Mouse (Mus musculus) intestine, postnatal 0 days (tissue): ENCODE measurements around the gene Fto. TPM values are rescaled to one million over a fixed set of nuclear protein-coding genes. Genes with fewer than 3 reads are reported as not detected.

Experiments used
- ATAC-seq: fragments of 200-750 bp; cut with Nextera tagmentation; 2 replicates; pipeline ENCODE4 v1.8.0; 2017; ENCODE audit warnings: mild to moderate bottlenecking, moderate TSS enrichment, moderate library complexity
- H3K27ac ChIP-seq: fragments of 300-500 bp; sonication (generic); 2 replicates; pipeline ENCODE4 v1.5.1; 2014; ENCODE audit warnings: mild to moderate bottlenecking, low read depth, low read length, moderate library complexity
- H3K27me3 ChIP-seq: fragments of 300-500 bp; sonication (generic); replicated peaks from 2 replicates; pipeline ENCODE4 v1.6.1; 2014; ENCODE audit warnings: low read length, mixed read lengths; ENCODE audit not compliant: control insufficient read depth, insufficient read depth
- H3K36me3 ChIP-seq: fragments of 300-500 bp; sonication (generic); 2 replicates; pipeline ENCODE4 v1.6.1; 2014; ENCODE audit warnings: mild to moderate bottlenecking, moderate library complexity; ENCODE audit not compliant: control insufficient read depth, insufficient read depth
- H3K4me1 ChIP-seq: fragments of 300-500 bp; sonication (generic); replicated peaks from 2 replicates; pipeline ENCODE4 v1.6.1; 2014; ENCODE audit warnings: antibody characterized with exemption, low read length, mixed read lengths; ENCODE audit not compliant: control insufficient read depth, insufficient read depth
- H3K4me2 ChIP-seq: fragments of 300-500 bp; sonication (generic); replicated peaks from 2 replicates; pipeline ENCODE4 v1.6.1; 2014; ENCODE audit warnings: low read depth, mild to moderate bottlenecking, moderate library complexity
- H3K4me3 ChIP-seq: fragments of 300-500 bp; sonication (generic); 2 replicates; pipeline ENCODE4 v1.5.1; 2014; ENCODE audit warnings: low read depth, low read length
- H3K9ac ChIP-seq: fragments of 300-500 bp; sonication (generic); 2 replicates; pipeline ENCODE4 v1.6.1; 2014; ENCODE audit warnings: mild to moderate bottlenecking, low read depth, low read length
- H3K9me3 ChIP-seq: fragments of 300-500 bp; sonication (generic); 2 replicates; pipeline ENCODE4 v1.6.1; 2016; ENCODE audit warnings: mixed run types; ENCODE audit not compliant: control insufficient read depth
- CTCF ChIP-seq: sonication (generic); IDR thresholded peaks from 2 replicates; pipeline ENCODE4 v1.5.1; 2016; ENCODE audit warnings: low read depth, mild to moderate bottlenecking, control low read depth, antibody characterized with exemption, moderate library complexity
- WGBS: fragments of 180-500 bp; shearing (Covaris S2); extraction: QIAGEN DNeasy Blood & Tissue Kit; methylation state at CpG from one replicate; pipeline ENCODE4 v1.1.7; 2014; 5-methylcytosine and 5-hydroxymethylcytosine counted together
- polyA plus RNA-seq: library from polyadenylated mRNA; unstranded; fragments of >200 nt; fragmentation: Nextera tagmentation; extraction: Ambion mirVana; gene quantifications from 2 replicates; pipeline ENCODE4 v1.2.1, GENCODE M21; 2015

The Fto gene
- polyA plus RNA-seq, 1 experiment from 2014 or later: 21.7 TPM

- TF ChIP-seq CTCF: no peak
- no peak for ATAC-seq
- H3K9ac ChIP-seq: no peak overlapping the region
- no peaks in the 10 kb centered on the region for H3K27me3 ChIP-seq
- WGBS: 79% methylated on average over 5 of the region's 5 CpGs
- H3K4me3 ChIP-seq: no peak overlapping the region
- H3K4me1 ChIP-seq: no peaks in the 10 kb centered on the region
- H3K36me3 ChIP-seq: no peaks in the 10 kb centered on the region
- no peak overlapping the region for H3K4me2 ChIP-seq
- no peak overlapping the region for H3K27ac ChIP-seq
- no peaks in the 10 kb centered on the region for H3K9me3 ChIP-seq
Observed at GRCm38 (mm10) chr8:91358016-91358415, 44.7 kb downstream of the Fto start.

DNA sequence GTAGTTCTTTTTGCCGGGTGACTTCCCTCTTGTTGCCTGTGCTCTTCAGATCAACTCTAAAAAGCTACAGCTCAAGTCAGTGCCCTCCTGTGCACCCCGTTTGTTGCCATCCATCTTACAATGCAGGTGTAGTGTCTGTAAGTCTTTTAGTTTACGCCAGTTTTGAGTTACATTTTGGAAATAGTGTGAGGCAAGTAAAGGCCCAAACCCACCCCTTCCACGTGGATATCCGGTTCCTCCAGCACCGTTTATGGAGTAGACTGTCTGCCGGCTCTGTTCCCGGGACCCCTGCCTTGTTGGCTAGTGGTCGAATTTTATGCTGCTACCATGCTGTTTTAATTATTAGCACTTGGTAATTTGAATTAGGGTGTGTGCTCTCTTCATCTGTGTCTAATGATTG lies 46.2 kb downstream of the Fto start:
- 89% methylated on average over 9 of the region's 9 CpGs for WGBS
- Histone ChIP-seq H3K9me3 (no peaks in the 10 kb centered on the region), H3K4me1 (no peaks in the 10 kb centered on the region), H3K9ac (no peak overlapping the region), H3K27ac (no peak overlapping the region), H3K4me3 (no peak overlapping the region), H3K4me2 (no peak overlapping the region), H3K36me3 (no peaks in the 10 kb centered on the region), H3K27me3 (no peaks in the 10 kb centered on the region)
- TF ChIP-seq CTCF: no peak
- no peak for ATAC-seq

DNA sequence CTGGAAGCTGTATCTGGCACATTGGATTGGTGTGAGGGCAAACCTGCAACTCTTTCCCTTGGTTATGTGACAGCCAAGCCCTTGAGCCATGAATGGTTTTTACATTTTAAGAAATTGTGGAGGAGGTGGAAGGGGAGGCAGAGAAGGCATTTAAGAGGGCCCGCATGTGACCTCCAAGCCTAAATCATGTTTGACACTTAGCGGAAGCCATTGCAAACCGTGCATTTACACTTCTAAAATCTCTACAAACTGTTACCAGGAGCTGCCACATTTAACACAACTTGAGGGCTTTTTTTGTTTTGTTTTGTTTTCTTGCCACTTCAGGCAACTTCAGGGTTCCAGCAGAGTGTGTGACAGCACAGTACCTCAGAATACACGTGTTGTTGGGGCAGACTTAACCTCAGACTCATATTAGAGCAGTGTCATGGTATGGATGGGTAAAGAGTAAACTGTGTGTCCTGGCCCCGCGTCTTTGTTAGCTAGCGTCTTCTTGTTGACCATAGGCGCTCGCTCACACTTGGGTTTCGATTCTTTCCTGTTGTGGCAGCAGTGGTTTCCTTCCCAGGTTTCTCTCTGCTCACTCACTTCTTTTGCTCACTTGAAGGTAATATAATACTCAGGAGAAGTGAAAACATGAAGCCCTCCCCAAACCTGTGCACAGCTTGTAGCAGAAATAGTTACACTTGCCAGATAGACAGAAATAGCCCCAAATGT lies 47.5 kb downstream of the Fto start:
- 88% methylated on average over 10 of the region's 10 CpGs for WGBS
- H3K36me3 ChIP-seq: no peaks in the 10 kb centered on the region
- TF ChIP-seq CTCF: no peak
- H3K4me1 ChIP-seq: no peaks in the 10 kb centered on the region
- no peak for ATAC-seq
- no peaks in the 10 kb centered on the region for H3K27me3 ChIP-seq
- no peak overlapping the region for H3K27ac ChIP-seq
- H3K4me2 ChIP-seq: no peak overlapping the region
- H3K4me3 ChIP-seq: no peak overlapping the region
- no peak overlapping the region for H3K9ac ChIP-seq
- no peaks in the 10 kb centered on the region for H3K9me3 ChIP-seq

GRCm38 (mm10) chr8:91363272-91363860 lies 50.0 kb downstream of the Fto start:
- 89% methylated on average over 10 of the region's 10 CpGs for WGBS
- no peak overlapping the region for H3K4me2 ChIP-seq
- no peaks in the 10 kb centered on the region for H3K36me3 ChIP-seq
- ATAC-seq: no peak
- H3K9me3 ChIP-seq: no peaks in the 10 kb centered on the region
- no peaks in the 10 kb centered on the region for H3K4me1 ChIP-seq
- H3K27me3 ChIP-seq: no peaks in the 10 kb centered on the region
- peak; percentile 33 for TF ChIP-seq CTCF
- H3K9ac ChIP-seq: no peak overlapping the region
- H3K4me3 ChIP-seq: no peak overlapping the region
- H3K27ac ChIP-seq: no peak overlapping the region

DNA sequence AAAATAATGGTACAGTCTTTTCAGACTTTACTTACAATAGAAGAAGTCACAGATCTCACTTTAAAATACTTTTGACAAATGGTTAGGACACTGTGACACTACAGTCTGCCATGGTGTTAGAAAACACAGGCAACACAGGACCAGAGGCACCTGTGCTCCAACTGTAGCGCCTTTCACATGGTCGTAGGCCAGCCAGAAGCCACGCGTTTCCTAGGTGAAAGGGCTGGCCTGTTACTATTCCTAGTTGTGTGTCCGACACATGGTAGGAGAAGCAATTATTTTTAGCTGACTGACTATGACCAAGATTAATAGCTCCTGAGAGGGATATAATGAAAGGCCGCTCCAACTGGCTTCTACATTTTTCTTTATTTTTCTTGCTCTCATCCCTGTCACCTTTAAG lies 50.9 kb downstream of the Fto start:
- Histone ChIP-seq H3K27ac (no peak overlapping the region), H3K27me3 (no peaks in the 10 kb centered on the region), H3K9me3 (no peaks in the 10 kb centered on the region), H3K36me3 (no peaks in the 10 kb centered on the region), H3K4me3 (no peak overlapping the region), H3K4me2 (no peak overlapping the region), H3K9ac (no peak overlapping the region), H3K4me1 (no peaks in the 10 kb centered on the region)
- no peak for TF ChIP-seq CTCF
- no peak for ATAC-seq
- 90% methylated on average over 6 of the region's 6 CpGs for WGBS

- no peak overlapping the region for H3K9ac ChIP-seq
- no peak overlapping the region for H3K27ac ChIP-seq
- no peaks in the 10 kb centered on the region for H3K36me3 ChIP-seq
- no peaks in the 10 kb centered on the region for H3K4me1 ChIP-seq
- no peaks in the 10 kb centered on the region for H3K27me3 ChIP-seq
- no peak for TF ChIP-seq CTCF
- H3K4me2 ChIP-seq: no peak overlapping the region
- ATAC-seq: no peak
- no peak overlapping the region for H3K4me3 ChIP-seq
- H3K9me3 ChIP-seq: no peaks in the 10 kb centered on the region
Observed at GRCm38 (mm10) chr8:91365804-91366203, 52.5 kb downstream of the Fto start.
